Mouse (Mus musculus): ENCODE results near the gene Elmo2.

The Elmo2 gene

DNA sequence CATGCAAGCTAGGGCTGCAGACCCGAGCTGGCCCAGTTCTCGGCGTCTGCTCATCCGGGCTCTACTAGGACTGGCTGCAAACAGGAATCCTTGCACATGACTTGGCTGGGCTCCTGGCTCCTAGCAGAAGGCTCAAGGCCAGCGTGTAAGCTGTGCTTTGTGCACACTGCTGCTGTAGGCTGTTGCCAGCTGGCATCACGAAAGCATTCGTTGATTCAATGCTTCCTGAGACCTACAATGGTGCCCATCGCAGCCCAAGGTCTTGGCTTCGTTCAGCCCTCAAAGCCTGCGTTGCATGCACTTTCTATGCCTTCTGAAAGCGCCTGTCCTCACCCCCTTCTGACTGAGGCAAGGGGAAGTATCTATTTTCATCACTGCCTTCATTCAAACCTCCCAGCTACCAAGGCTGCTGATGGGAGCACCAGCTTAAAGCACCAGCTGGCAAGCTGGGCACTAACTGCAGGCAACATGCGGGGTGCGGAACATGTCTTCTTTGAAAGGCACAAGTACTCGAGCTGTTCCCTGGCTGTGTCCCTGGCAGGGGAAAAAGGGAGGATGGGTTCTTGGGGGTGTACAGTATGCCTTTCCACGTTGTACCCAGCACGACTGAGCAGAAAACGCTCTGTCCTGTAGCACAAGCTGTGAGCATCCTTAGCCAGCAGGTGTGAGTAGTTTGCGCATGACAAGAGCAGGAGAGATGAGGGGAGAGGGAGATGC, 37.8 kb downstream of the Elmo2 start:
- no peak for DNase-seq (ENCODE audit: low spot score)

DNA sequence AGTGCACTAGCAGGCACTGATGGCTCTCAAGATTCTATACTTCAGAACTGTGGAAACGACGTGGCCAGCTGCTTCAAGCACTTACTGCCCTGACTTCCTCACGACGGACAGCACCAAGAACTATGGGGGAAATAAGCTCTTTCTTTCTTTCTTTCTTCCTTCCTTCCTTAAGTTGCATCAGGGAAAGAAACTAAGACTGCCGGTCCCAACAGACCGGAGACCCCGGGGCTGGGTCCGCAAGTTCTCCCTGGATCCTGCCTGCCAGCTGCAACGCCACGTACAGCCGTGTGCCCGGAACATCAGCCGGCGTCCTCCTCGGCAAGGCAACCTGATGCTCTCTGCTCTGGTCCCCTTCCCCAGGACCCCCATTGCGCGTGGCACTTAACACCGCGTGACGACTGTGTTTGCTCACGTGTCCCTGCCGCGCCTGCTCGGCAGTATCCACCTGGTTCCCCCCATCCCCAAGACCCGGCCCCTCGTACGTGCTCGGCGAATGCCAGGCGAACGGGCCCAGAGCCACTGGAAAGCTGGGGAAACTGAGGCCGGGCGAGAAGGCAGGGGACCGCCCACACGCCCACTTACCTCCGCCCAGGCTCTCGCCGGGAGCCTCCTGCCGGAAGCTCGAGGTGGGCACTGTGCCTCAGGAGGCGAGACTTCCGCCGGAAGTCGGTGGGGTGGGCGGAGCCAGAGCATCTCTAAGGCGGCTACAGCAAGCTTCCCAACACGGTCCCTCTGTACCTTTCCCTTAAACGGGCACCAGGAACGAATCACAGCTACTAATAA, 38.9 kb downstream of the Elmo2 start, which contains the start of gene Slc35c2:
Gene Slc35c2, minus strand, starts transcription at position 668 of the 783 bp plus-strand sequence.
- peak; percentile 94 for DNase-seq (ENCODE audit: low spot score)

DNA sequence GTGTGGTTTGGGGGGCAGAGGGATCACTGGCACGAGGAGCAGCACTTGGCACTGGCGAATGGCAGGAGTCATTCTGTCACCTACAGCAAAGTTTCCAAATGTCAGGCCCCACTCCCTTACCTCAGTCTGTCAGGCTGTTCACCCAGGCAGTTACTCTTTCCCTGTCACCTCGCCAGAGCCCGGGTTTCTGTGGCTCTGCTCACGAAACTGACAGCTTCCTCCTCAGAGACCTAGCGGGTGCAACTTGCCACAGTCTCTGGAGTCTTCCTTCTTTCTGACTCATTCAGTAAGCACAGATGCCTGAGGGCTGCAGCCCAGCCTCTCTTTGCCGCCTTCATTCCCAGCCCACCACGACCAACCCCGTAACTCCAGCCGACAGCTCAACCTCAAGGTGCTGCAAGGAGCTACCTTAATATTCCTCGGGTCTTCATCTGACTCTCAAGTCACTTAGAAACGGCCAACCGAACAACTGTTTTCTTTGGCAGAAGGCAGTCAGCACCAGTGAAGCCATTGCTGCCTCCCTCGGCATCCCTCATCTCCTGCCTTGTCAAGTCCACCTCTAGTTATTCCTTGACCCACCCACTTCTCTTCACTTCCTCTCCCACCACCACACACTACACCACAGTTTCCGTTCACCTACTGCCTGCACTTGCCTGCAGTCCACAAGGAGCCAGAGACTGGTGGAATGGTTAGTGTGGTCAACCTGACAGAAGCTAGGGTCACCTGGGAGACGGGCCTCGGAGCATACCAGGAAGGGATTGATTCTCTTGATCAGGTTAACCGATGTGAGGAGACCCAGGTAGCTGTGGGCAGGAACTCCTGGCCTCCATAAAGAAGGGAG, 39.7 kb downstream of the Elmo2 start:
- DNase-seq (ENCODE audit: low spot score), result no peak

DNA sequence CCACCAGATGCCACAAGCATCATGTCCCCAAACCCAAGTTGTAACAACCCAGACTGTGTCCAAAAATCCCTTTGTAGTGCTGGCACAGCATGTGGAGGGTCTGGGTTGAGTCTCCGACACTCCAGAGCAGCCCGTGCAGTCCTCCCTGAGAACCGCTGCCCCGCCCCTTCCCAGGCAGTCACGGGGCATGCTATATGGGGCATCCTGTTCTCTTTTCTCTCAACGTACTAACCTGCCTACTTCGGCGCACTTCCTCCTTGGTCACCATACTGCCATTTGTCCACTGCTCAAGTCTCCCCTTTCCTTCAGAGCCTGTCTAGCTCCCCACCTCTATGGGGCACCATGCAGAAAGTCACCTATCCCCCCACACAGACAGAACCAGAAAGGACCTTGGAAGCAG, 40.7 kb downstream of the Elmo2 start:
- DNase-seq (ENCODE audit: low spot score), result no peak

DNA sequence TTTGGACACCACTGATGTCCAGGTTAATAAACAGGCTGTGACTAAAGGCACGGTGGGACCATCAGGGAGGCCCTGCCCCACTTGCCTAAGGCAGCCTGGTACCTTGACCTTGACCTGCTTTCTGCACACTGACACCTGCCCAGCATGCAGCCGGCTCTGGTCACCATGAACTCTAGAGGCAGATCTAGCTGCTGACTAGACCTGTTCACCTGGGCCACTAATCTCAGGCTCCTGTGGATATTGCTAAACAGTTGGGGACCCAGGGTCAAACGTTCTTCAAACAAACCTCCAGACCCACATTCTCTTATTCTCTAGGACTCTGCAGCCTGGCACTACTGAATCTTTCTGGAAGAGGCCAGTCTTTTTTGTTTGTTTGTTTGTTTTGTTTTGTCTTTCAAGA, 41.2 kb downstream of the Elmo2 start:
- no peak for DNase-seq (ENCODE audit: low spot score)

DNA sequence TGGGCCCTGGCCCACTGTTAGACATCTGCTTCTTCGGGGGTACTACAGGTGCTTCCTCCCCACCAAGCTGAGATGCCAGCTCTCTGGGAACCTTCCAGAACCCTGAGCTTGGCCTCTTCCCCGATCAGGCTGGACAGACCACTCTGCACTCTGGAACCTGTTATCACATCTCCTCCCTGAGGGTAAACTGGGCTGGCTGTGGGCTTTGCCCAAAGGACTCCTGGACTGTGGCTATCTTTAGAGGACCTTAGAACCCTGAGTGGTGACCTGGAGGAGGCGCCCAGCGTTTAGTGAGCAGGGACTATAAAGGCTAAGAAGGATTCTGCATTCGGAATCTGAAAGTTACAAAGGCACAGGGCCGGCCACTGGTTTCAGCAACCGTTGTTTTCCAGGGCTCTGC, 41.9 kb downstream of the Elmo2 start:
- no peak for DNase-seq (ENCODE audit: low spot score)

DNA sequence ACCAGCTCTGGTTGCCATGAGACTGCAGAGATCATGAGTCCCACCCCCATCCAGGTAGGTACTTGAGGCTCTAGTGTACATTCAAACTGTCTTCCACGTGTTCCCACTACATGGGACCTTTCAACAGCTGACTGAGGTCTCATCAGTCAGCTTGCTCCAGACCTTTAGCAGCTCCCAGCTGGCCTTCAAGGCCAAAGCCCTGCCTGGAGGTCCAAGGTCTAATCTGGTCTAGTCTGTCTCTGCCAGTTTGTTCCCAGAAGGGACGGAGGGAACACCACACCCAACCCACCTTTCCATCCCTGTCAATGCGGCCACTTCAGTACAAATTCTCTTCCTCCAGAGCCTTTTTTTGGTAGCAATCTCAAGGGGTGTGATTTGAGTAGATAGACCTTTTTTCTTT, 42.6 kb downstream of the Elmo2 start:
- DNase-seq (ENCODE audit: low spot score), result no peak

DNA sequence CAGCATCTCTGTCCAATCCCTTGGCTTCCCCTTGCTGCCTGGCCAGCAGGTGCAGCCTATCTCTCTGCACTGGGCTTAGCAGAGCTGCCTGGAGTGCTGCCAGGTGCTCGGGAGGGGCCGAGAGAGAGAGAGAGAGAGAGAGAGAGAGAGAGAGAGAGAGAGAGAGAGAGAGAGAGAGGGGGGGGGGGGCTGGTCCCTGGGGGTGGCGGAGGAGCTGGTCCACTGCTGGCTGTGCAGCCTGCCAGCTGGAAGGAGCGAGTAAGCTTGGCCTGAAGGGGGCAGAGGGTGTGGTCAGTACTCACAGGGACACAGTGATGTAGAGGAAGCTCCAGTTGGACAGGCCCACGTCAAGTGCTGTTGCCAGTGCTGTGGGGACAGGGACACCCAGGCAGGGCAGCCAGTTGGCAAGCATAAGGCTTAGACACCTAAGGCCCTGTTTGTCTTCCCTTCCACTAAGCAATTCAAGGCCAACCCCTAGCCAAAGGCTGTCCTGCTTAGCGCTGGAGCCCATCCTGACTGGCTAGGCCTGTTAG, 44.4 kb downstream of the Elmo2 start:
- no peak for DNase-seq (ENCODE audit: low spot score)

DNA sequence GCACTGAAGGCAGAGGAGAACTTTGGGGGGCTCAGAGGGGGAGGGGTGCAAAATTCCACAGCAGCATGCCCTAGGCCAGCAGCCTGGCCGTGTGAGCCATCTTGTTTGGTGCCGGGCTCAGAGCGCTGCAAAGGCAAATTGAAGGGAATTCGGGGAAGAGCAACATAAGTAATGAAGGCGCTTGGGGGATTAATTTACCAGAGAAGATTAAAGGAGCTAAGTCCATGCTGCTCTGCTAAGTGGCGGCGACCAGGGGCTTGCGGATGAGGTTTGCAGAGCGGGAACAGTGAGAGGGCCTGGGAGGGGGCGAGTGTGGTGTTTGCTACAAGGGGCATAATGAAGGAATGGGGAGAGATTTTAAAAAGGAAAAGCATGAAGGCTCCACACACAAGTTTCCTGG, 46.9 kb downstream of the Elmo2 start:
- no peak for DNase-seq (ENCODE audit: low spot score)

DNA sequence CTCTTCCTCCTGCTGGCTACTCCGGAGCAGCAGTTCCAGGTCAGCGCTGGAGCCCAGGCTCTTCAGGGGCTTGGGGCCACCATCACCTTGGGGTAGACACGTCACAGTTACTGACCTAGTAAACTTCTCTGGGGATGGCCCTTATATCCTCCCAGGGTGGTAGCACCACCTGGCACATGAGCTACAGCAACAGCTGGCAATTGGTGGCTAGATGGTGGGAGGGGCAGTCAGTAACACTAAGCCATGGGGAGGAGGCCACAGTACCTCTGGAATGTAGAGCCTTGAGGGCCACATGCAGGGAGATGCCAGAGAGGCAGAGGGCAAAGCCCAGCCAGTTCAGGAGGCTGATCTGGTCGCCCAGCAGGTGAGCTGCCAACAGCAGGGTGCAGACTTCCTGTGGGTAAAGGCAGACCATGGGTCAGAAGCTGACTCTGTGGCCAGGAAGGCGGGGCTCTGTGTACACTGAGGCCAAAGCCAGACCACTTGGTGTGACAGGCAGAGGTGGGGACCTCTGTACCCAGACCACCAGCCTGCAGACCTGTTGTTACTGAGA, 49.0 kb downstream of the Elmo2 start:
- DNase-seq (ENCODE audit: low spot score), result no peak

DNA sequence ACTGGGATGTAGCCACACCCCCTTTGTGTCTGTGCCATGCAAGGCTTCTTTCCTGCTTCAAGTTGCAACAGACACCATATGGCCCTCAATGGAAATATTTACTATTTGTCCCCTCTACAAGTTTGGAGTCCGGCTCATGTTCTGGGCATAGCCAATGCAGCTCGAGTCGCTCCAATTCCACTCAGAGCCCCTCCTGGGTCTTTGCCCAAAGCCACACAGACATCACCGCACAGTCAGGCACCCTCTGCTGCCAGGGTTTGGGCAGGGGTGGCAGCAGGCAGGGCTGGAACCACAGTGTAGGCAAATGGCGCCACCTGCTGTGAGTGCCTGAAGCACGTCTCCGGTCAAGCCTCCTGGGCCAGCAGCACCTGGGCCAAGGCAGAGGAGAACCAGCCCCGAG, 50.5 kb downstream of the Elmo2 start:
- peak; percentile 87 for DNase-seq (ENCODE audit: low spot score)

DNA sequence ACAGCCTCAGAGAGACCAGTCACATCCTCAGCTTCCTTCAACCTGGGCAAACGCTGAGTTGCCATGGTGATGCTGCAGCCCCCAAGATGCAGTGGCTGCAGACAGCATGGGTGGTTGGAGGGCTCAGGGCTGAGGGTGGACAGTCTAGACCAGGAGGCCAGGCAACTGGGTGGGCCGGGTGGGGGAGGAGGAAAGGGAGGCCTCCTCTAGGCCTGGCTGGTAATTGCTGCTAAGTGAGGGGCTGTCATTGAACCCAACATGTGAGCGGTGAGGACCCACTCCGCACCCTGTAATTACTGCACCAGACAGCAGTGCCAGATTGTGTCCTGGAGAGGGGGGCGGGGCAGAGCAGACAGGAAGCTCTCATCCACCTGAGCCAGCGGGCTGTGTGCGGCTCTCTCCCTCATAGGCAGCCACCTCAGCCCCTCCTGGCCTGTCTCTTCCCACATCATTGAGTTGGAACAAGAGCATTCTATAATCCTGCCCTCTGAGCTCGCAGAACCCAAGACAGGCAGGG, 51.1 kb downstream of the Elmo2 start:
- DNase-seq (ENCODE audit: low spot score), result peak; percentile 27

DNA sequence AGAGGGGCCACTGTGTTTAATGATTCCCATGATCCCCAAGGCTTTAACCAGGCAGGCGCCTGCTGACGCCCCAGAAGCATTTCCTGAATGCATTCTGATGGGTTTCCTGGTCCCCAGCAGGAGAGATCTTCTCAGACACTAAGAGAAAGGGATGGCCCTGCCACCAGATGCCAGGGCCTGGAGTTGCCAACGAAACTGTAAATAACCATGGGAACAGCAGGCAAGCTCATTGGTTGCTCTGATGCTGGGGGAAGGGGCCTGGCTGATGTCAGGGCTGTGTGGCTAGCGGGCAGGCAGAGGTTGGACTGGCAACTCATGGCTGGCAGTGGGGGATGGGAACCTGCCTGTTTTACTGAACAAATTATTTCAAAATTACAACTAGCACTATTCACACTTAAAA, 52.7 kb downstream of the Elmo2 start:
- DNase-seq (ENCODE audit: low spot score), result no peak

DNA sequence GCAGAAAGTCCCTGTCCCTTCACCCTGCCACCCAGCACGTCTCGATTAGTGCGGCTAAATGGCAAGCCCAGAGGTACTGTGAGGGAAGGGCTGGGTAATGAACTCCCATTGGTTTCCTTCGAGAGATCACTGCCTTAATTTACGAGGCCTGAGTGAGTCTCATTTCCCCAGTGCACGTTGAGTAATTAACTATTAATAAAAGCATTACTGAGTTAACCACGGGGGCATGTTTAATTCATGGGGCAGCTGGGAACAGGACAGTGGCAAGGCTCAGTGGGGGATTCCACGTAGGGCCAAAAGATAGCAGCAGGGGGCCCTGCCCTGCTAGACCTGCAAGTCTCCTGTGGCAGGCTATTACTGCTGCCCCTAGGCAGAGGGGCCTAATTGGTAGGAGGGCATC, 55.0 kb downstream of the Elmo2 start:
- no peak for DNase-seq (ENCODE audit: low spot score)

DNA sequence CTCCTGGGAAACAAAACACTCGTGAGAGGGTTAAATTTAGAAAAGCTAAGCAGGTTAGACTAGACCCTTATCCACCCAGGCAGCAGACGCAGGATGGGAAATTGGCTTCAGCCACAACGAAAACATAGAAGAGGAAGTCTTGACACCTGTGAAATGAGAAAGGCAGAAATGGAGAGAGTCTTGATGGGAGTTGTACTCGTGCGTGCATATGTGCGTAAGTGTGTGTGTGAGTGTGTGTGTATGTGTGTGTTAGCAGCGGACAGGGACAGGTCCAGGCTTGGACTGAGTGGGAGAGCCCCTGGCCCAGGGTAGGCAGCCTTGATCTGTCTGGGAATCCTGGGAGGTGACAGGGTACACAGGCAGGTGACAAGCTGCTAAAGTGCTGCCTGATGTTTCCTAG, 55.4 kb downstream of the Elmo2 start:
- no peak for DNase-seq (ENCODE audit: low spot score)

DNA sequence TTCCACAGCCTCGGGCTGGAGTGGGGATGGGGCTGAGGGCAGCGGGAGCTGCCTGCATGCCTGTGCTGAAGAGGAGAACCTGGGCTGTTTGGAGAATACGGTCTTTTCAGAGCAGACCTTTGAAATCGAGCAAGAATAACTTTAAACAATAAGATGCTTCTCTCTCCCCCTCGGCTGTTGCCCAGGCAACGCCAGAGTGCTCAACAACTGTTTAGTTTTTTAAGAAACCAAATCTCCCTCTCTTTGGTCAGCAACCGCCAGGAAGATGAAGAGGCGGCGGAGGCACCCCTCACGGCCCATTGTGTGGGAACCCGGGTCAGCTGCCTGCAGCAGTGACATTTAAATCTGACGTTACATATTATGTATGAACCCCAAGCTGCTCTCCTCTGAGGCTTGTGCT, 59.5 kb downstream of the Elmo2 start:
- DNase-seq (ENCODE audit: low spot score), result no peak

DNA sequence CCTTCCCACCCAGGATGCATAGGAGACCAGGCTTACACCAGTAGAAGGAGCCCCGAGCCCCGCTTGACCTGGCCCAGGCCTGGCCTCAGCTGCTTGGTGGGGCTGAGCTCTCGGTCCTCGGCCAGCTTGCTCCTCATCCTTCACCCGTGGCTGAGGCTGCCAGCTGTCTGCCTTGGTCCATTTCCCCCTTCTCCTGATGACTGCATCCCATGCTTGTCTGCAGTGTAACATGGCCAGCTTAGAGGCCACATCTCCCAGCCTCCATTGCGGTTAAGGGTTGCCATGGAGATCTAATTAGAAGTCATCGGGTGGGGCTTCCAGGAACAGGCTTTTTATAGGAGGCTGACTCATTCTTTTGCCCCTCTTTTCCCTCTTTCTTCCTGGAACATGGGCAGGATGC, 62.4 kb downstream of the Elmo2 start:
- DNase-seq (ENCODE audit: low spot score), result no peak

DNA sequence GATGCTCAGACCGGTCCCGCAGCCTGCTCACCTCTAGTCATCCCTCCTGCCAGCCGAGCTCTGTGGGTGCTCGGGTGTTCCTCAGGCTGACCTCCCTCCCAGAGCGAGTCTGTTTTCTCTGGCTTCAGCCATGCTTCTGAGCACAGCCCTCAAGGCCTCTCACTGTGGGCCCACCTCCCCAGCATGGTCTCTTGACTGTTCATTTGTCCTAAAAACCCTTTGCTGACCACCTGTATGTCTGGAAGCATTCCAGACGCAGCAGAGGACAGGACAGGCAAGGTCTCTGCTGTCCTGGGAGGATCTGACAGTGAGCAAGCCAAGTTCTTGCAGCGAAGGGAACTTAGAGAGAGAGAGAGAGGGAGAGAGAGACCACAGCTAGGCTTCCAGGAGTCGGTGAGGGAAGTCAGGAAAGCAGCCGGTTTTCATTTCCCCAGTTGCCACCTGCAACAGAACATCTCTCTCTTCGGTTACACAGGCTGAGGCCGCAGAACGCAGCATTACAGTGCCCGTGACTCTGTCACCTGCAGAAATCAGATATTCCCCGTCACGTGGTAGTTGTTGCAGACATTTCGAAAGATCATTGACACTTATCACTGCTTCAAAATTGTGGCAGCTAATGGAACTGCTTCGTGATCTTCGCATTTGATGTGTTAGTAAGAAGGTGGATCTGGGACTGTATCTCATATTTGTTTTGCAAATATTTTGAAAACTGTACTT, 63.8 kb downstream of the Elmo2 start:
- no peak for DNase-seq (ENCODE audit: low spot score)

DNA sequence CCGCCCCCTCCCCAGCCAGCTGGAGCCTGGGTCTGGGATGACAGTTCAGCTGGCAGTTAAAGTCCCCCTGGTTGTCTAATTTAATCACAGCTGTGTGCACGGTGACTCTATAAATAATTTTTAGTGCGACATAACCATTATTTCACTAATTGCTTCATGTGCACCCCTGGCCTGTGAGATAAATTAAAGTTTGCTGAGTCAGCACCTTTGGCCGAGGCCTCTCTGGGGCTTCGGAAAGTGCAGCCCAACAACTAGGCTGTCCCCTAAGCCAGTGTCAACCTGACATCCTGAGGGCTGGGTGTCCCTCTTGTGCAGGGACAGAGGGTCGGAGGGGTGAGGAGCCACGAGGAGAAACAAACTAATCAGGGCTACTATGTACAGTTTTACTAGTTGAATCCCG, 66.4 kb downstream of the Elmo2 start:
- no peak for DNase-seq (ENCODE audit: low spot score)

DNA sequence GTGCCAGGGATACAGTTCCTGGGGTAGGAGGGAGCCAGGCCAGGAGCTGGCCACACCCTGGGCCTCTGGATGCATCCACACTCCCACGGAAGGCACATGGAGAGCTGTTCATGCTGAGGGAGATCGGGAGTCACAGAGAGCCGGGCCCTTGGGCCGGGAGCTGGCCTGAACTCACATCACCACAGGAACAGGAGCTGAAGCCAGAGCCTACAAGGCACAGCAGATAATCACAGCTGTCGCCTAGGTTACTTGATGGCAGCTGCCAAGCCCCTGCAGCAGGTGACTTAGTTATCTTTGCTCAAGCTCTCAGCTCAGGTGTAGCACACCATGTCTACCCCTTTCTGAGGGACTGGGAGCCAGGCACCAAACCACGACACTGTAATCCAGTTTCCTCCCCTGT, 68.0 kb downstream of the Elmo2 start:
- no peak for DNase-seq (ENCODE audit: low spot score)

DNA sequence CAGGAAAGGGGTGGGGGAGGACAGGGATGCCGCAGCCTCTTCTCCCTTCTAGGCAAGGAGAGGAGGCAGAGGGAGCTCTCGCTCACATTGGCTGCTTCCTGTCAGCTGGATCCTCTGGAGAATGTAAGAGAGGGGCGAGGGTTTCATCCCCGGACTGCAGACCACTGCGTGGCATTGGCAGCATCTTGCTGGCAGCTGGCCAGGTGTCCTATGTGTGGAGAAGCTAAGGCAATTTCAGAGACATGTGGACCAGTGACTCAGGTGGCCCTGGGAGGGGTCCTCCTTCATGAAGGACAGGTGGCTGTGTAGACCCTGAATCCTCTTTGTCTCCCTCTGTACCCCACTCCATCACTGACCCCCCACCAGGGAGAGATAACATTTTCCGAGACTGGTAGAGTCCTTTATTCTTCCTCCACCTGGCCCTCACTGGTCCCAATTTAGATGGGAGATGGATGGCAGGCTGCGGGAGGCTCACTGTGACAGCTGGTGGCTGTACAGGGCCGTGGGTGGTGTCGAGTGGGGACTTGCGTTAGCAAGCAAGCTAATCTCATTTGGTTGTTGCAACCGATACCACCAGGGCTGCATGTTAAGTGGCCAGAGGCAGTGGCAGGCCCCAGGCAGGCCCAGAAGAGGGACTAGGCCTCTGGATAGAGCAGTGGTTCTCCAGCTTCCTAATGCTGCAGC, 69.0 kb downstream of the Elmo2 start:
- DNase-seq (ENCODE audit: low spot score), result no peak
